Mouse (Mus musculus) MEL (cell line): ENCODE measurements around the gene Kcnj6. TPM values are rescaled to one million over a fixed set of nuclear protein-coding genes. Genes with fewer than 3 reads are reported as not detected.

Source experiments
- DNase-seq: peaks from one replicate; pipeline ENCODE4 v3.0.0; 2011; ENCODE audit warnings: low read depth, low spot score
- H3K27ac ChIP-seq: 2 replicates; pipeline ENCODE4 v1.5.1; 2012; ENCODE audit warnings: low read depth, mild to moderate bottlenecking, control low read depth, low read length, moderate library complexity; ENCODE audit not compliant: control insufficient read depth
- H3K27me3 ChIP-seq, 2 experiments: fragments of 150-350 bp in 1 of 2; sonication (generic) in 1 of 2; 2 replicates each; pipeline ENCODE4 v1.6.1; 2012; ENCODE audit warnings: low read length in 2 of 2, mild to moderate bottlenecking in 2 of 2, improper control_type of control experiment in 1 of 2, moderate library complexity in 1 of 2; ENCODE audit not compliant: insufficient read depth in 2 of 2, control insufficient read depth in 1 of 2
- H3K36me3 ChIP-seq, 2 experiments: 2 replicates each; pipeline ENCODE4 v1.6.1; 2012 to 2014; ENCODE audit warnings: low read length in 2 of 2, improper control_type of control experiment in 1 of 2, inconsistent platforms in 1 of 2, mild to moderate bottlenecking in 1 of 2; ENCODE audit not compliant: insufficient read depth in 2 of 2, control insufficient read depth in 1 of 2
- H3K4me1 ChIP-seq, 2 experiments: fragments of 150-350 bp in 1 of 2; sonication (generic) in 1 of 2; 2 replicates each; pipeline ENCODE4 v1.6.1; 2012; ENCODE audit warnings: low read length in 2 of 2, improper control_type of control experiment in 1 of 2, mild to moderate bottlenecking in 1 of 2; ENCODE audit not compliant: insufficient read depth in 2 of 2, control insufficient read depth in 1 of 2
- H3K4me3 ChIP-seq, 2 experiments: fragments of 150-350 bp in 1 of 2; sonication (generic) in 1 of 2; 2 replicates each; pipeline ENCODE4 v1.5.1; 2012; ENCODE audit warnings: low read depth in 2 of 2, low read length in 2 of 2, mild to moderate bottlenecking in 2 of 2, moderate library complexity in 2 of 2, control low read depth in 1 of 2, improper control_type of control experiment in 1 of 2; ENCODE audit not compliant: control insufficient read depth in 1 of 2, insufficient read depth in 1 of 2
- H3K79me2 ChIP-seq: 2 replicates; pipeline ENCODE4 v1.6.1; 2012; ENCODE audit warnings: mild to moderate bottlenecking, low read length, moderate library complexity; ENCODE audit not compliant: control insufficient read depth, poor library complexity, insufficient read depth
- H3K9ac ChIP-seq: 2 replicates; pipeline ENCODE4 v1.6.1; 2012; ENCODE audit warnings: low read depth, mild to moderate bottlenecking, control low read depth, low read length, moderate library complexity; ENCODE audit not compliant: control insufficient read depth, poor library complexity, severe bottlenecking
- H3K9me3 ChIP-seq: fragments of 150-350 bp; sonication (generic); replicated peaks from 2 replicates; pipeline ENCODE4 v1.6.1; 2012; ENCODE audit warnings: mild to moderate bottlenecking, low read length, improper control_type of control experiment, moderate library complexity; ENCODE audit not compliant: insufficient read depth
- BHLHE40 ChIP-seq: IDR thresholded peaks from 2 replicates; pipeline ENCODE4 v1.6.1; 2012; ENCODE audit warnings: low read depth, mild to moderate bottlenecking, inconsistent platforms, low read length, improper control_type of control experiment, borderline replicate concordance
- CHD1 ChIP-seq: IDR thresholded peaks from 2 replicates; pipeline ENCODE4 v1.6.1; 2012; ENCODE audit warnings: low read depth, mild to moderate bottlenecking, inconsistent platforms, low read length, improper control_type of control experiment
- CTCF ChIP-seq, 3 experiments: IDR thresholded peaks in 2 of 3; conservative IDR thresholded peaks in 1 of 3; 2 replicates each; pipeline ENCODE4 v1.5.1; 2011 to 2012; ENCODE audit warnings: low read length in 3 of 3, low read depth in 2 of 3, mild to moderate bottlenecking in 2 of 3, improper control_type of control experiment in 1 of 3, inconsistent platforms in 1 of 3, mixed read lengths in 1 of 3, moderate library complexity in 1 of 3; ENCODE audit not compliant: control insufficient read depth in 1 of 3, insufficient read depth in 1 of 3, poor library complexity in 1 of 3, severe bottlenecking in 1 of 3
- E2F4 ChIP-seq: IDR thresholded peaks from 2 replicates; pipeline ENCODE4 v1.6.1; 2011; ENCODE audit warnings: low read depth, low read length, improper control_type of control experiment, borderline replicate concordance
- ELF1 ChIP-seq: IDR thresholded peaks from 2 replicates; pipeline ENCODE4 v1.6.1; 2014; ENCODE audit warnings: low read depth, mild to moderate bottlenecking, inconsistent platforms, low read length, improper control_type of control experiment, moderate library complexity
- EP300 ChIP-seq, 2 experiments: IDR thresholded peaks; 2 replicates each; pipeline ENCODE4 v1.6.1; 2011; ENCODE audit warnings: improper control_type of control experiment in 2 of 2, low read length in 2 of 2, low read depth in 1 of 2, mild to moderate bottlenecking in 1 of 2
- ETS1 ChIP-seq: IDR thresholded peaks from 2 replicates; pipeline ENCODE4 v1.6.1; 2012; ENCODE audit warnings: low read depth, mild to moderate bottlenecking, inconsistent platforms, low read length, improper control_type of control experiment, moderate library complexity
- GATA1 ChIP-seq: IDR thresholded peaks from 2 replicates; pipeline ENCODE4 v1.6.1; 2011; ENCODE audit warnings: low read depth, low read length, improper control_type of control experiment
- KAT2A ChIP-seq: conservative IDR thresholded peaks from 2 replicates; pipeline ENCODE4 v1.6.1; 2012; ENCODE audit warnings: low read depth, low read length, improper control_type of control experiment, inconsistent platforms
- MAFK ChIP-seq: IDR thresholded peaks from 2 replicates; pipeline ENCODE4 v1.6.1; 2011; ENCODE audit warnings: low read depth, mild to moderate bottlenecking, low read length, improper control_type of control experiment, borderline replicate concordance
- MAX ChIP-seq: IDR thresholded peaks from 2 replicates; pipeline ENCODE4 v1.6.1; 2011; ENCODE audit warnings: low read length, improper control_type of control experiment
- MAZ ChIP-seq: IDR thresholded peaks from 2 replicates; pipeline ENCODE4 v1.6.1; 2012; ENCODE audit warnings: low read depth, mild to moderate bottlenecking, inconsistent platforms, low read length, improper control_type of control experiment
- MXI1 ChIP-seq: IDR thresholded peaks from 2 replicates; pipeline ENCODE4 v1.6.1; 2011; ENCODE audit warnings: mild to moderate bottlenecking, low read depth, low read length, improper control_type of control experiment
- MYC ChIP-seq: IDR thresholded peaks from 2 replicates; pipeline ENCODE4 v1.6.1; 2011; ENCODE audit warnings: low read depth, mild to moderate bottlenecking, low read length, improper control_type of control experiment, moderate library complexity
- NELFE ChIP-seq: IDR thresholded peaks from 2 replicates; pipeline ENCODE4 v1.6.1; 2011; ENCODE audit warnings: low read depth, low read length, improper control_type of control experiment
- NRF1 ChIP-seq: IDR thresholded peaks from 2 replicates; pipeline ENCODE4 v1.6.1; 2014; ENCODE audit warnings: low read depth, mild to moderate bottlenecking, inconsistent platforms, low read length, improper control_type of control experiment, moderate library complexity; ENCODE audit not compliant: poor library complexity, insufficient read depth, severe bottlenecking
- POLR2A ChIP-seq, 2 experiments: IDR thresholded peaks; 2 replicates each; pipeline ENCODE4 v1.6.1; 2011 to 2012; ENCODE audit warnings: low read length in 2 of 2, mild to moderate bottlenecking in 2 of 2, control low read depth in 1 of 2, improper control_type of control experiment in 1 of 2, low read depth in 1 of 2, moderate library complexity in 1 of 2; ENCODE audit not compliant: control insufficient read depth in 1 of 2, insufficient read depth in 1 of 2, poor library complexity in 1 of 2
- RAD21 ChIP-seq: IDR thresholded peaks from 2 replicates; pipeline ENCODE4 v1.6.1; 2011; ENCODE audit warnings: mild to moderate bottlenecking, low read depth, low read length, improper control_type of control experiment
- SIN3A ChIP-seq: IDR thresholded peaks from 2 replicates; pipeline ENCODE4 v1.6.1; 2012; ENCODE audit warnings: low read length, improper control_type of control experiment, inconsistent platforms
- TAL1 ChIP-seq: IDR thresholded peaks from 2 replicates; pipeline ENCODE4 v1.6.1; 2012; ENCODE audit warnings: mild to moderate bottlenecking, inconsistent platforms, low read length, moderate library complexity, mixed read lengths
- TBP ChIP-seq: IDR thresholded peaks from 2 replicates; pipeline ENCODE4 v1.8.0; 2011; ENCODE audit warnings: low read depth, low read length, improper control_type of control experiment
- USF1 ChIP-seq: IDR thresholded peaks from 2 replicates; pipeline ENCODE4 v1.6.1; 2014; ENCODE audit warnings: low read depth, mild to moderate bottlenecking, inconsistent platforms, low read length, improper control_type of control experiment, moderate library complexity
- USF2 ChIP-seq, 2 experiments: IDR thresholded peaks; 2 replicates each; pipeline ENCODE4 v1.6.1; 2011 to 2012; ENCODE audit warnings: improper control_type of control experiment in 2 of 2, low read length in 2 of 2, borderline replicate concordance in 1 of 2, inconsistent platforms in 1 of 2, low read depth in 1 of 2, mild to moderate bottlenecking in 1 of 2; ENCODE audit not compliant: insufficient read depth in 1 of 2
- ZC3H11A ChIP-seq: IDR thresholded peaks from 2 replicates; pipeline ENCODE4 v1.6.1; 2012; ENCODE audit warnings: low read depth, mild to moderate bottlenecking, inconsistent platforms, low read length, improper control_type of control experiment
- ZKSCAN1 ChIP-seq: IDR thresholded peaks from 2 replicates; pipeline ENCODE4 v1.6.1; 2012; ENCODE audit warnings: low read depth, mild to moderate bottlenecking, inconsistent platforms, low read length, improper control_type of control experiment, moderate library complexity
- ZMIZ1 ChIP-seq: IDR thresholded peaks from 2 replicates; pipeline ENCODE4 v1.6.1; 2012; ENCODE audit warnings: low read depth, mild to moderate bottlenecking, inconsistent platforms, low read length, improper control_type of control experiment, moderate library complexity
- ZNF384 ChIP-seq: IDR thresholded peaks from 2 replicates; pipeline ENCODE4 v1.6.1; 2012; ENCODE audit warnings: low read depth, mild to moderate bottlenecking, inconsistent platforms, low read length, improper control_type of control experiment
- polyA plus RNA-seq, 2 experiments: library from polyadenylated mRNA; stranded (reverse) in 1 of 2; unstranded in 1 of 2; fragments of >175 nt in 1 of 2; fragments of >200 nt in 1 of 2; gene quantifications; 2 replicates each; pipeline versions ENCODE4 v1.2.1 to v1.2.4; 2012; ENCODE audit warnings: low replicate concordance in 2 of 2, low read depth in 1 of 2; ENCODE audit not compliant: insufficient read length in 2 of 2, insufficient read depth in 1 of 2, missing spikeins in 1 of 2
- total RNA-seq: library from RNA; depleted of rRNA; stranded (reverse); fragments of 300-350 nt; gene quantifications from 2 replicates; pipeline ENCODE4 v1.2.3, GENCODE M21; 2012

Kcnj6 gene
- total and polyA plus RNA-seq, 3 experiments: not detected

- Histone ChIP-seq H3K79me2 (no peaks in the 10 kb centered on the region), H3K27me3 (no peaks in the 10 kb centered on the region), H3K27ac (no peak overlapping the region), H3K4me1 (no peaks in the 10 kb centered on the region), H3K36me3 (no peaks in the 10 kb centered on the region), H3K9ac (no peak overlapping the region), H3K9me3 (no peaks in the 10 kb centered on the region), H3K4me3 (no peak overlapping the region)
- no peak for DNase-seq
- TF ChIP-seq RAD21: no peak
- no peak for TF ChIP-seq SIN3A
- no peak for TF ChIP-seq TBP
- no peak for TF ChIP-seq KAT2A
- TF ChIP-seq ZKSCAN1: no peak
- TF ChIP-seq MXI1: no peak
- no peak for TF ChIP-seq TAL1
- no peak for TF ChIP-seq POLR2A (IDR thresholded peaks at IDR 0.05; ENCODE audit: control insufficient read depth in 1 of 2, insufficient read depth in 1 of 2, low read depth in 1 of 2, low read length in 2 of 2, poor library complexity in 1 of 2)
- no peak for TF ChIP-seq ZNF384
- TF ChIP-seq NELFE: no peak
- no peak for TF ChIP-seq ZMIZ1
- no peak for TF ChIP-seq MAZ
- no peak for TF ChIP-seq ELF1
- TF ChIP-seq ZC3H11A: no peak
Measured at GRCm38 (mm10) chr16:94883909-94884308, 113.6 kb downstream of the Kcnj6 start.

GRCm38 (mm10) chr16:94883196-94883595, 114.3 kb downstream of the Kcnj6 start:
- Histone ChIP-seq H3K9ac (no peak overlapping the region), H3K27me3 (no peaks in the 10 kb centered on the region), H3K36me3 (no peaks in the 10 kb centered on the region), H3K9me3 (no peaks in the 10 kb centered on the region), H3K79me2 (no peaks in the 10 kb centered on the region), H3K4me3 (no peak overlapping the region), H3K4me1 (no peaks in the 10 kb centered on the region), H3K27ac (no peak overlapping the region)
- TF ChIP-seq E2F4 (no peak), ZNF384 (no peak), MYC (no peak), TBP (no peak), ZMIZ1 (no peak), USF2 (IDR thresholded peaks at IDR 0.05; ENCODE audit: borderline replicate concordance in 1 of 2, insufficient read depth in 1 of 2, low read depth in 1 of 2, low read length in 2 of 2) (no peak), ETS1 (no peak), NRF1 (no peak), USF1 (no peak), CTCF (IDR thresholded peaks at IDR 0.05 in 2 of 3, conservative IDR thresholded peaks at IDR 0.05 in 1 of 3; ENCODE audit: control insufficient read depth in 1 of 3, insufficient read depth in 1 of 3, low read depth in 2 of 3, low read length in 3 of 3, poor library complexity in 1 of 3, severe bottlenecking in 1 of 3) (no peak), BHLHE40 (no peak), ZC3H11A (no peak), EP300 (IDR thresholded peaks at IDR 0.05; ENCODE audit: low read depth in 1 of 2, low read length in 2 of 2) (no peak), GATA1 (no peak), CHD1 (no peak), MAX (no peak), MAFK (no peak)
- no peak for DNase-seq
